Mouse (Mus musculus): ENCODE measurements at regions not wholly inside any gene's neighbourhood (a gene's known extent, or its start where the extent isn't known, plus 50 kb on each side); places are given as distances from the start of the nearest gene placed in this dataset.

GRCm38 (mm10) chr3:128067861-128068260 is 171.7 kb upstream of the Fam241a start:
- no peak overlapping the region for H3K4me2 ChIP-seq
- no peak overlapping the region for H3K27ac ChIP-seq
- H3K9ac ChIP-seq: no peak overlapping the region
- no peak for ATAC-seq (replicated peaks)
- H3K9me3 ChIP-seq: no peaks in the 10 kb centered on the region
- H3K4me3 ChIP-seq: no peak overlapping the region
- H3K4me1 ChIP-seq: no peaks in the 10 kb centered on the region
- H3K36me3 ChIP-seq (replicated peaks): no peaks in the 10 kb centered on the region
- WGBS: 81% methylated on average over 4 of the region's 4 CpGs
- no peaks in the 10 kb centered on the region for H3K27me3 ChIP-seq (replicated peaks)

- Histone ChIP-seq H3K9me3 (no peaks in the 10 kb centered on the region; the same call in 1 of the 2 replicates), H3K36me3 (replicated peaks) (no peaks in the 10 kb centered on the region), H3K4me3 (no peak overlapping the region), H3K9ac (no peak overlapping the region), H3K27ac (no peak overlapping the region), H3K27me3 (replicated peaks) (no peaks in the 10 kb centered on the region), H3K4me2 (no peak overlapping the region), H3K4me1 (no peaks in the 10 kb centered on the region)
- no peak for ATAC-seq (replicated peaks)
- WGBS: 74% methylated on average over 9 of the region's 9 CpGs
Observed at GRCm38 (mm10) chr3:128054031-128054430, 157.9 kb upstream of the Fam241a start.

GRCm38 (mm10) chr3:128043709-128044108 is 147.6 kb upstream of the Fam241a start:
- H3K4me1 ChIP-seq: no peaks in the 10 kb centered on the region
- no peak overlapping the region for H3K9ac ChIP-seq
- no peaks in the 10 kb centered on the region for H3K27me3 ChIP-seq (replicated peaks)
- WGBS: 85% methylated on average over 3 of the region's 3 CpGs
- no peak overlapping the region for H3K27ac ChIP-seq
- no peak for ATAC-seq (replicated peaks)
- H3K4me3 ChIP-seq: no peak overlapping the region
- H3K9me3 ChIP-seq: no peaks in the 10 kb centered on the region
- no peak overlapping the region for H3K4me2 ChIP-seq
- no peaks in the 10 kb centered on the region for H3K36me3 ChIP-seq (replicated peaks)

GRCm38 (mm10) chr3:128040407-128041115 is 144.4 kb upstream of the Fam241a start:
- Histone ChIP-seq H3K4me3 (no peak overlapping the region), H3K9ac (no peak overlapping the region), H3K27me3 (replicated peaks) (no peaks in the 10 kb centered on the region), H3K4me2 (no peak overlapping the region; the same call in 1 of the 2 replicates), H3K4me1 (no peaks in the 10 kb centered on the region), H3K9me3 (no peaks in the 10 kb centered on the region), H3K27ac (no peak overlapping the region), H3K36me3 (replicated peaks) (no peaks in the 10 kb centered on the region)
- WGBS: 45% methylated on average over 12 of the region's 12 CpGs
- no peak; the same call in 1 of the 2 replicates for ATAC-seq (replicated peaks)

- no peaks in the 10 kb centered on the region for H3K9me3 ChIP-seq
- no peak overlapping the region for H3K4me2 ChIP-seq
- H3K36me3 ChIP-seq (replicated peaks): no peaks in the 10 kb centered on the region
- H3K27me3 ChIP-seq (replicated peaks): no peaks in the 10 kb centered on the region
- no peak overlapping the region for H3K27ac ChIP-seq
- no peaks in the 10 kb centered on the region for H3K4me1 ChIP-seq
- ATAC-seq (replicated peaks): no peak
- 51% methylated on average over 5 of the region's 5 CpGs for WGBS
- no peak overlapping the region for H3K9ac ChIP-seq
- no peak overlapping the region for H3K4me3 ChIP-seq
Observed at GRCm38 (mm10) chr3:128039185-128039584, 143.1 kb upstream of the Fam241a start.

- no peak overlapping the region for H3K4me3 ChIP-seq
- H3K4me2 ChIP-seq: no peak overlapping the region
- WGBS: 63% methylated on average over 10 of the region's 10 CpGs
- H3K27me3 ChIP-seq (replicated peaks): no peaks in the 10 kb centered on the region
- H3K36me3 ChIP-seq (replicated peaks): no peaks in the 10 kb centered on the region
- H3K4me1 ChIP-seq: no peaks in the 10 kb centered on the region
- no peak for ATAC-seq (replicated peaks)
- H3K27ac ChIP-seq: no peak overlapping the region
- no peak overlapping the region for H3K9ac ChIP-seq
- H3K9me3 ChIP-seq: no peaks in the 10 kb centered on the region
Observed at GRCm38 (mm10) chr3:128036538-128036937, 140.4 kb upstream of the Fam241a start.

GRCm38 (mm10) chr3:128030352-128030751 is 134.2 kb upstream of the Fam241a start:
- H3K9me3 ChIP-seq: no peaks in the 10 kb centered on the region
- no peaks in the 10 kb centered on the region for H3K4me1 ChIP-seq
- no peaks in the 10 kb centered on the region for H3K36me3 ChIP-seq (replicated peaks)
- no peak overlapping the region for H3K4me2 ChIP-seq
- no peaks in the 10 kb centered on the region for H3K27me3 ChIP-seq (replicated peaks)
- H3K9ac ChIP-seq: no peak overlapping the region
- no peak overlapping the region for H3K4me3 ChIP-seq
- no peak overlapping the region for H3K27ac ChIP-seq
- no peak for ATAC-seq (replicated peaks)
- WGBS: 93% methylated on average over 3 of the region's 3 CpGs

- H3K4me2 ChIP-seq: no peak overlapping the region
- no peak overlapping the region for H3K9ac ChIP-seq
- H3K9me3 ChIP-seq: no peaks in the 10 kb centered on the region
- H3K27ac ChIP-seq: no peak overlapping the region
- H3K4me3 ChIP-seq: no peak overlapping the region
- no peaks in the 10 kb centered on the region for H3K27me3 ChIP-seq (replicated peaks)
- WGBS: 68% methylated on average over 5 of the region's 5 CpGs
- H3K4me1 ChIP-seq: no peaks in the 10 kb centered on the region
- ATAC-seq (replicated peaks): no peak
- no peaks in the 10 kb centered on the region for H3K36me3 ChIP-seq (replicated peaks)
Observed at GRCm38 (mm10) chr3:128029565-128029915, 133.4 kb upstream of the Fam241a start.

GRCm38 (mm10) chr3:128028856-128029564 is 132.9 kb upstream of the Fam241a start:
- WGBS: 15% methylated on average over 11 of the region's 11 CpGs
- Histone ChIP-seq H3K4me3 (no peak overlapping the region), H3K36me3 (replicated peaks) (no peaks in the 10 kb centered on the region), H3K9me3 (no peaks in the 10 kb centered on the region), H3K9ac (no peak overlapping the region), H3K4me1 (no peaks in the 10 kb centered on the region), H3K27ac (no peak overlapping the region), H3K27me3 (replicated peaks) (no peaks in the 10 kb centered on the region), H3K4me2 (no peak overlapping the region)
- no peak for ATAC-seq (replicated peaks)

GRCm38 (mm10) chr3:128024856-128025255 is 128.7 kb upstream of the Fam241a start:
- no peak overlapping the region for H3K4me2 ChIP-seq
- 88% methylated on average over 12 of the region's 12 CpGs for WGBS
- no peak overlapping the region for H3K4me3 ChIP-seq
- no peak overlapping the region for H3K9ac ChIP-seq
- H3K27ac ChIP-seq: no peak overlapping the region
- H3K36me3 ChIP-seq (replicated peaks): no peaks in the 10 kb centered on the region
- ATAC-seq (replicated peaks): no peak
- H3K9me3 ChIP-seq: no peaks in the 10 kb centered on the region
- H3K4me1 ChIP-seq: no peaks in the 10 kb centered on the region
- no peaks in the 10 kb centered on the region for H3K27me3 ChIP-seq (replicated peaks)

- Histone ChIP-seq H3K27me3 (replicated peaks) (no peaks in the 10 kb centered on the region), H3K4me1 (no peaks in the 10 kb centered on the region), H3K4me2 (no peak overlapping the region), H3K9ac (no peak overlapping the region), H3K36me3 (replicated peaks) (no peaks in the 10 kb centered on the region), H3K4me3 (no peak overlapping the region), H3K27ac (no peak overlapping the region), H3K9me3 (no peaks in the 10 kb centered on the region)
- WGBS: 90% methylated on average over 1 of the region's 1 CpGs
- no peak for ATAC-seq (replicated peaks)
Observed at GRCm38 (mm10) chr3:128014909-128015308, 118.8 kb upstream of the Fam241a start.

- H3K9me3 ChIP-seq: no peaks in the 10 kb centered on the region
- H3K4me2 ChIP-seq: no peak overlapping the region
- H3K9ac ChIP-seq: no peak overlapping the region
- no peaks in the 10 kb centered on the region for H3K27me3 ChIP-seq (replicated peaks)
- no peak overlapping the region for H3K27ac ChIP-seq
- H3K36me3 ChIP-seq (replicated peaks): no peaks in the 10 kb centered on the region
- no peak overlapping the region for H3K4me3 ChIP-seq
- 78% methylated on average over 18 of the region's 18 CpGs for WGBS
- ATAC-seq (replicated peaks): no peak
- no peaks in the 10 kb centered on the region for H3K4me1 ChIP-seq
Observed at GRCm38 (mm10) chr3:128002905-128003641, 106.9 kb upstream of the Fam241a start.
